Mouse (Mus musculus) thymus, postnatal 14 days (tissue): ENCODE measurements around the gene Shisa3.

Experiments used
- DNase-seq: peaks from one replicate; pipeline ENCODE4 v3.0.0; 2021

Gene Shisa3

GRCm38 (mm10) chr5:67633831-67634268 is 26.2 kb downstream of the Shisa3 start:
- DNase-seq, result no peak

- DNase-seq, result no peak
Observed at GRCm38 (mm10) chr5:67634339-67634738, 26.7 kb downstream of the Shisa3 start.

GRCm38 (mm10) chr5:67640596-67641312 is 33.1 kb downstream of the Shisa3 start:
- DNase-seq, result no peak

- DNase-seq, result no peak
Observed at GRCm38 (mm10) chr5:67641406-67642120, 33.9 kb downstream of the Shisa3 start.

GRCm38 (mm10) chr5:67643537-67644255 is 36.0 kb downstream of the Shisa3 start:
- no peak for DNase-seq

- DNase-seq, result no peak
Observed at GRCm38 (mm10) chr5:67646756-67647529, 39.3 kb downstream of the Shisa3 start.

GRCm38 (mm10) chr5:67647568-67647967 is 39.9 kb downstream of the Shisa3 start:
- peak; percentile 12 for DNase-seq

- no peak for DNase-seq
Observed at GRCm38 (mm10) chr5:67649156-67649555, 41.5 kb downstream of the Shisa3 start.

- no peak for DNase-seq
Observed at GRCm38 (mm10) chr5:67650021-67650420, 42.3 kb downstream of the Shisa3 start.

- DNase-seq, result no peak
Observed at GRCm38 (mm10) chr5:67652468-67652867, 44.8 kb downstream of the Shisa3 start.

GRCm38 (mm10) chr5:67653543-67653942 is 45.9 kb downstream of the Shisa3 start:
- no peak for DNase-seq

- DNase-seq, result no peak
Observed at GRCm38 (mm10) chr5:67654572-67654971, 46.9 kb downstream of the Shisa3 start.

GRCm38 (mm10) chr5:67655696-67656519 is 48.2 kb downstream of the Shisa3 start:
- DNase-seq, result no peak

GRCm38 (mm10) chr5:67656821-67657259 is 49.2 kb downstream of the Shisa3 start:
- no peak for DNase-seq

GRCm38 (mm10) chr5:67659864-67660263 is 52.2 kb downstream of the Shisa3 start:
- DNase-seq, result no peak

GRCm38 (mm10) chr5:67662715-67663114 is 55.0 kb downstream of the Shisa3 start:
- no peak for DNase-seq

- no peak for DNase-seq
Observed at GRCm38 (mm10) chr5:67669436-67669896, 61.8 kb downstream of the Shisa3 start.

GRCm38 (mm10) chr5:67670158-67670557 is 62.5 kb downstream of the Shisa3 start:
- DNase-seq, result no peak

GRCm38 (mm10) chr5:67673008-67673407 is 65.3 kb downstream of the Shisa3 start:
- no peak for DNase-seq
